Mouse (Mus musculus) cerebellum, adult 2 months (tissue): ENCODE data around the gene Lrrk1. TPM values are rescaled to one million over a fixed set of nuclear protein-coding genes. Genes with fewer than 3 reads are reported as not detected.

Source experiments
- DNase-seq, 2 experiments: peaks; one replicate each; pipeline ENCODE4 v3.0.0; 2021
- H3K27ac ChIP-seq: fragments of 200-500 bp; 2 replicates; pipeline ENCODE4 v1.5.1; 2012; ENCODE audit warnings: low read length, control low read depth, inconsistent platforms; ENCODE audit not compliant: insufficient read depth
- H3K27me3 ChIP-seq: fragments of 200-500 bp; 2 replicates; pipeline ENCODE4 v1.6.1; 2012; ENCODE audit warnings: inconsistent platforms, mild to moderate bottlenecking, low read length, moderate library complexity; ENCODE audit not compliant: control insufficient read depth, insufficient read depth
- H3K4me1 ChIP-seq: fragments of 200-500 bp; 2 replicates; pipeline ENCODE4 v1.6.1; 2011; ENCODE audit warnings: low read length; ENCODE audit not compliant: control insufficient read depth, insufficient read depth
- H3K4me3 ChIP-seq: fragments of 200-500 bp; replicated peaks from 2 replicates; pipeline ENCODE3; 2011; ENCODE audit warnings: mild to moderate bottlenecking, low read depth, low read length, control low read depth; ENCODE audit not compliant: insufficient read depth
- CTCF ChIP-seq: fragments of 200-500 bp; IDR thresholded peaks from 2 replicates; pipeline ENCODE4 v1.5.1; 2011; ENCODE audit warnings: low read depth, mild to moderate bottlenecking, control low read depth, low read length, moderate library complexity, borderline replicate concordance; ENCODE audit not compliant: insufficient read depth
- POLR2A ChIP-seq: fragments of 200-500 bp; IDR thresholded peaks from 2 replicates; pipeline ENCODE4 v1.6.1; 2011; ENCODE audit warnings: low read length, control low read depth, borderline replicate concordance; ENCODE audit not compliant: insufficient read depth
- WGBS: fragments of 180-500 bp; shearing (Covaris S2); methylation state at CpG from one replicate; pipeline ENCODE4 v1.1.7; 2018; 5-methylcytosine and 5-hydroxymethylcytosine counted together
- polyA plus RNA-seq: library from polyadenylated mRNA; depleted of rRNA; stranded (reverse); fragments of >200 nt; gene quantifications from 2 replicates; pipeline ENCODE4 v1.2.3, GENCODE M21; 2012

Lrrk1 gene
- polyA plus RNA-seq, 1 experiment: 2.6 TPM

- no peak for TF ChIP-seq POLR2A
- no peak for TF ChIP-seq CTCF
- Histone ChIP-seq H3K4me3 (no peak overlapping the region), H3K27ac (no peak overlapping the region), H3K27me3 (no peaks in the 10 kb centered on the region; the same call in 1 of the 2 replicates), H3K4me1 (no peaks in the 10 kb centered on the region)
- WGBS: 90% methylated on average over 5 of the region's 5 CpGs
- DNase-seq: no peak
Measured at GRCm38 (mm10) chr7:66343307-66343706, 44.8 kb downstream of the Lrrk1 start.

GRCm38 (mm10) chr7:66342831-66343230 lies 45.3 kb downstream of the Lrrk1 start:
- WGBS: 54% methylated on average over 6 of the region's 6 CpGs
- Histone ChIP-seq H3K4me3 (no peak overlapping the region), H3K4me1 (no peaks in the 10 kb centered on the region), H3K27me3 (no peaks in the 10 kb centered on the region; the same call in 1 of the 2 replicates), H3K27ac (no peak overlapping the region)
- no peak for DNase-seq
- TF ChIP-seq POLR2A (no peak), CTCF (no peak)

GRCm38 (mm10) chr7:66342323-66342722 lies 45.8 kb downstream of the Lrrk1 start:
- no peaks in the 10 kb centered on the region for H3K4me1 ChIP-seq
- WGBS: 32% methylated on average over 4 of the region's 4 CpGs
- no peak overlapping the region for H3K4me3 ChIP-seq
- no peaks in the 10 kb centered on the region; the same call in 1 of the 2 replicates for H3K27me3 ChIP-seq
- no peak overlapping the region for H3K27ac ChIP-seq
- DNase-seq: peak; percentile 3 to 27
- TF ChIP-seq CTCF: peak; percentile 9; the same call in 1 of the 2 replicates
- no peak for TF ChIP-seq POLR2A

GRCm38 (mm10) chr7:66340044-66340443 lies 48.1 kb downstream of the Lrrk1 start:
- no peak overlapping the region for H3K4me3 ChIP-seq
- no peaks in the 10 kb centered on the region for H3K4me1 ChIP-seq
- no peaks in the 10 kb centered on the region; the same call in 1 of the 2 replicates for H3K27me3 ChIP-seq
- no peak for DNase-seq
- no peak overlapping the region for H3K27ac ChIP-seq
- 52% methylated on average over 3 of the region's 3 CpGs for WGBS
- TF ChIP-seq POLR2A (no peak), CTCF (no peak)

- DNase-seq: no peak
- Histone ChIP-seq H3K4me1 (no peaks in the 10 kb centered on the region), H3K4me3 (no peak overlapping the region), H3K27ac (no peak overlapping the region), H3K27me3 (no peaks in the 10 kb centered on the region; the same call in 1 of the 2 replicates)
- WGBS: 56% methylated on average over 5 of the region's 5 CpGs
- TF ChIP-seq CTCF (no peak), POLR2A (no peak)
Measured at GRCm38 (mm10) chr7:66339625-66340024, 48.5 kb downstream of the Lrrk1 start.

- Histone ChIP-seq H3K4me1 (no peaks in the 10 kb centered on the region), H3K27me3 (no peaks in the 10 kb centered on the region; the same call in 1 of the 2 replicates), H3K4me3 (no peak overlapping the region), H3K27ac (no peak overlapping the region)
- DNase-seq: no peak
- TF ChIP-seq POLR2A (no peak), CTCF (no peak)
- WGBS: 99% methylated on average over 2 of the region's 2 CpGs
Measured at GRCm38 (mm10) chr7:66336955-66337354, 51.2 kb downstream of the Lrrk1 start.

- WGBS: 82% methylated on average over 4 of the region's 4 CpGs
- Histone ChIP-seq H3K4me1 (no peaks in the 10 kb centered on the region), H3K27ac (no peak overlapping the region), H3K4me3 (no peak overlapping the region), H3K27me3 (no peaks in the 10 kb centered on the region; the same call in 1 of the 2 replicates)
- TF ChIP-seq CTCF: no peak
- no peak for TF ChIP-seq POLR2A
- DNase-seq: no peak
Measured at GRCm38 (mm10) chr7:66333906-66334500, 54.1 kb downstream of the Lrrk1 start.

- TF ChIP-seq CTCF (no peak), POLR2A (no peak)
- H3K27me3 ChIP-seq: no peaks in the 10 kb centered on the region; the same call in 1 of the 2 replicates
- no peak for DNase-seq
- WGBS: 52% methylated on average over 8 of the region's 8 CpGs
- H3K4me1 ChIP-seq: no peaks in the 10 kb centered on the region
- no peak overlapping the region for H3K27ac ChIP-seq
- no peak overlapping the region for H3K4me3 ChIP-seq
Measured at GRCm38 (mm10) chr7:66332340-66332739, 55.8 kb downstream of the Lrrk1 start.
